Mouse (Mus musculus) T-helper 2 cell (primary cell): Measurements from ENCODE around the gene Arfrp1.

Experiments
- in situ Hi-C: fragments of 300-600 bp; cut with MboI, MseI; formaldehyde crosslinking; loops from one replicate; pipeline ENCODE4 v1.15.1; 2025; ENCODE audit warnings: high pct_unique_total_duplicates

Arfrp1 gene

GRCm38 (mm10) chr2:181379778-181380177 is 14.6 kb upstream of the Arfrp1 start, which contains the start of gene Lime1:
Gene Lime1 (plus strand): TSS chr2:181380078.
- in situ Hi-C loops = loop anchor here (25.0 kb wide), 1 partner anchor 108 kb away; the partner anchor contains the start of genes Abhd16b and Tpd52l2

GRCm38 (mm10) chr2:181378701-181379100 is 13.5 kb upstream of the Arfrp1 start:
- in situ Hi-C loops = loop anchor here (25.0 kb wide), 1 partner anchor 109 kb away; the partner anchor contains the start of genes Abhd16b and Tpd52l2

GRCm38 (mm10) chr2:181377230-181377629 is 12.0 kb upstream of the Arfrp1 start:
- in situ Hi-C loops = loop anchor here (25.0 kb wide), 1 partner anchor 110 kb away; the partner anchor contains the start of genes Abhd16b and Tpd52l2

GRCm38 (mm10) chr2:181375787-181376186 is 10.6 kb upstream of the Arfrp1 start:
- in situ Hi-C loops = loop anchor here (25.0 kb wide), 1 partner anchor 112 kb away; the partner anchor contains the start of genes Abhd16b and Tpd52l2

- in situ Hi-C loops = no loop called here
Observed at GRCm38 (mm10) chr2:181370001-181370400, 4.8 kb upstream of the Arfrp1 start.

GRCm38 (mm10) chr2:181365655-181366075 is 461 bp upstream of the Arfrp1 start:
- in situ Hi-C loops = no loop called here

- in situ Hi-C loops = no loop called here
Observed at GRCm38 (mm10) chr2:181364487-181364859, 731 bp downstream of the Arfrp1 start.

GRCm38 (mm10) chr2:181363946-181364345 is 1.3 kb downstream of the Arfrp1 start:
- in situ Hi-C loops = no loop called here

GRCm38 (mm10) chr2:181356780-181357179 is 8.4 kb downstream of the Arfrp1 start:
- in situ Hi-C loops = no loop called here

GRCm38 (mm10) chr2:181342766-181343165 is 22.4 kb downstream of the Arfrp1 start:
- in situ Hi-C loops = no loop called here

- in situ Hi-C loops = no loop called here
Observed at GRCm38 (mm10) chr2:181340426-181340825, 24.8 kb downstream of the Arfrp1 start.

- in situ Hi-C loops = no loop called here
Observed at GRCm38 (mm10) chr2:181334023-181334422, 31.2 kb downstream of the Arfrp1 start.

GRCm38 (mm10) chr2:181332542-181332941 is 32.7 kb downstream of the Arfrp1 start:
- in situ Hi-C loops = no loop called here

GRCm38 (mm10) chr2:181326098-181326497 is 39.1 kb downstream of the Arfrp1 start:
- in situ Hi-C loops = no loop called here

GRCm38 (mm10) chr2:181322136-181322535 is 43.1 kb downstream of the Arfrp1 start:
- in situ Hi-C loops = no loop called here

- in situ Hi-C loops = no loop called here
Observed at GRCm38 (mm10) chr2:181320103-181320499, 45.1 kb downstream of the Arfrp1 start.

GRCm38 (mm10) chr2:181319248-181320102 is 45.7 kb downstream of the Arfrp1 start, which contains the start of gene Rtel1:
Gene Rtel1 (plus strand): TSS chr2:181319739.
- in situ Hi-C loops = no loop called here

- in situ Hi-C loops = no loop called here
Observed at GRCm38 (mm10) chr2:181314080-181314810, 51.0 kb downstream of the Arfrp1 start, which contains the start of gene Stmn3. Gene Stmn3 (minus strand): TSS chr2:181314500.

- in situ Hi-C loops = no loop called here
Observed at GRCm38 (mm10) chr2:181313344-181314079, 51.7 kb downstream of the Arfrp1 start.

- in situ Hi-C loops = no loop called here
Observed at GRCm38 (mm10) chr2:181313006-181313343, 52.2 kb downstream of the Arfrp1 start.

- in situ Hi-C loops = no loop called here
Observed at GRCm38 (mm10) chr2:181312435-181312834, 52.8 kb downstream of the Arfrp1 start.
